Mouse (Mus musculus): ENCODE measurements around the gene Gal3st4. TPM values are rescaled to one million over a fixed set of nuclear protein-coding genes. Genes with fewer than 3 reads are reported as not detected.

Gene Gal3st4
- polyA plus RNA-seq, 1 experiment, result 5.7 TPM

DNA sequence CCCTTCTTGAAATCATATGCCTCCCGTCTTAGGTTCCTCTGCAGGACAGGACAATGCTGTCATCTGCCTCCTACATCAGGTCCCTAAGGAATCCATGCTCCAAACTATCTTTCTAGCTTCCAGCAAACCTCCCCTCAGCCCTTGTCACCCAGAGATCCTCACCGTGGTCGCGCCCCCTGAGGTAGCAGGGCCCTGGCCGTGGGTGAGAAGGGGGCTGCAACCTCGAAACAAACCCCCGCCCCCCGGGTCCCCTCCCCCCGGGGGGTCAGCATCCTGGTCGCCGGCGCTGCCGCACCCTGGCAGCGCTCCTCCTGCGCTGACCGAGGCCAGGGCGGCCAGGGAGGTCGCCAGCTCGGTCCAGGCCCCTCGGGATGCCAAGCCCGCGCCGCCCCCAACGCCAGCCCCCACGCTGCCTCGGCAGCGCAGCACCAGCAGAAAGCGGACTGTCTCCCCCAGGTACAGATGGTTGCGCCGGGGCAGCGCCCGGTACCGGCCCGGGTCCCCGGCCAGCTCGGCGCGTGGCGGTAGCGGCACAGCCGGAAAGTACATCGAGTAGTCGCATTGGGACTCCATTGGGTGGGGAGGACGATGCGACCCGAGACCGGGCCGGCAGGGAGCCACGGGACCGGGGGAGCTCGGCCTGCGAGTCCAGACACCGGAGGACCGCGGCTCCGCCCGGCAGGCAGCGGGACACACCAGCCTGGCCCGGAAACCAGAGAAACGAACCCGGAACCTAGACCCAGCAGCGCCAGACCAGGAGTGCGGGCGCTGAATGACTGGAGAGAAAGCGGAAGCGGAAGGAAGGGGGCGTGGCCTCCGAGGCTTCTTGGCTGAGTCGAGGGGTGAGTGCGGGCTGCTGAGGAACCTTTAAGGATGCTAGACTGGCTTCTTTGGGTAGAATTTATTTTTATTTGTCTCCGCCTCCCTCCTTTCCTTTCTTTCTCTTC, 9.1 kb downstream of the Gal3st4 start, which contains the start of gene BC037034:
BC037034 (minus strand) TSS at position 774 of the 947 bp plus-strand sequence.
- Histone ChIP-seq H3K27ac (ENCODE audit: insufficient read depth, low read length) (peak within 1 kb of the TSS; percentile 30), H3K4me1 (ENCODE audit: control insufficient read depth, insufficient read depth, low read length) (peaks cover 3% of the 10 kb centered on the region), H3K4me3 (ENCODE audit: insufficient read depth, low read length) (peak within 1 kb of the TSS; percentile 64)
- TF ChIP-seq CTCF (IDR thresholded peaks at IDR 0.05; ENCODE audit: borderline replicate concordance, insufficient read depth, low read length) (no peak), POLR2A (IDR thresholded peaks at IDR 0.05; ENCODE audit: low read depth, low read length) (peak; percentile 96)

DNA sequence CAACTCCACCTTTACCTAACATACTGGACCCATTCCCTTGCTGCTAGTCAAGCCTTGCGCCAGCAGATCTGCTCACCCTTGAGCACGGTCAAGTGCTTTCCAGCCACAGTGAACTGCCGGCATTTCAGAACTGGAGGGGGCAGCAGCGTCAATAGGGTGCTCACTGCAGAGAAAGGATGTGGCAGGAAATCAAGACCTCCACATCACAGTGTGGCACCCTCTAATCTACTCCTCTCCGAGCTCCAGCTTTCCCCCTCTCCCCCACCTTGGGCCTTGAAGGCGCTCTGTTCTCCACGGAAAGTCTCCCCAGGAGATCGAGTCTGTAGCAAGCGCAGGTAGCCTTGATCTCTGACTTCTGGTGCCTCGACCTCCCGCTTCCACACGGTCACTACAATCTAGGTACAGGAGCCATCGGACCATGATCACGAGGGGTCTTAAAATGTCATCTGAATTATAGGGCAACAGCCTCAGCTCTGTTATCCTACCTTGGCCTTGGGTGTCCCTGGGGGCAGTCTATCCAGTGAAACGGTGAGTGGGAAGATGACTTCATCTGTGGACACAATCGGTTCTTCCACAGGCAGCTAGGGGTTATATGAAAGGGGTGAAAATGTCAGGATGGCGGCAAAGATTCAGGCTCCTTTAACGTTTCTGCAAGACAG, 9.9 kb downstream of the Gal3st4 start:
- TF ChIP-seq POLR2A (IDR thresholded peaks at IDR 0.05; ENCODE audit: low read depth, low read length) (peak; percentile 13; the same call in 1 of the 2 replicates), CTCF (IDR thresholded peaks at IDR 0.05; ENCODE audit: borderline replicate concordance, insufficient read depth, low read length) (no peak)
- no peak overlapping the region for H3K27ac ChIP-seq (ENCODE audit: insufficient read depth, low read length)
- peak overlapping the region; percentile 64 for H3K4me3 ChIP-seq (ENCODE audit: insufficient read depth, low read length)
- H3K4me1 ChIP-seq (ENCODE audit: control insufficient read depth, insufficient read depth, low read length), result peaks cover 3% of the 10 kb centered on the region

DNA sequence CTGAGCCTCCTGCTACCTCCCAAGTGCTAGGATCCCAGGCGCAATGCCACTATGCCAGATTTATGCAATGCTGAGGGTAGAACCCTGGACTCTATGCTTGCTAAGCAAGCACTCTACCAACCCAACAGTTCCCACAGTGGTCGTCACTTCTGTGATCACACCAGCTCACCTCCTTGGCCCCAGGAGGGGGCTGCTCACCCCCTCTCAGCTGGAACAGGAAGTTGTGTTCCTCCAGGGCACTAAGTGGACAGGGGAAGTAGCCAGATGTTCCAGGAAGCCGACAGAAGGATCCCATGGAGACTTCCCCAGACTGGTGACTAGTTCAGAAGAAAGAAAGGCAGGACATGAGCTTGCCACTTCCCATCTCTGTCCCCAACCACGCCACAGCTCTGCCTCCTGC, 10.6 kb downstream of the Gal3st4 start:
- TF ChIP-seq CTCF (IDR thresholded peaks at IDR 0.05; ENCODE audit: borderline replicate concordance, insufficient read depth, low read length), result no peak
- no peak for TF ChIP-seq POLR2A (IDR thresholded peaks at IDR 0.05; ENCODE audit: low read depth, low read length)
- Histone ChIP-seq H3K4me3 (ENCODE audit: insufficient read depth, low read length) (no peak overlapping the region), H3K4me1 (ENCODE audit: control insufficient read depth, insufficient read depth, low read length) (peaks cover 3% of the 10 kb centered on the region), H3K27ac (ENCODE audit: insufficient read depth, low read length) (no peak overlapping the region)

DNA sequence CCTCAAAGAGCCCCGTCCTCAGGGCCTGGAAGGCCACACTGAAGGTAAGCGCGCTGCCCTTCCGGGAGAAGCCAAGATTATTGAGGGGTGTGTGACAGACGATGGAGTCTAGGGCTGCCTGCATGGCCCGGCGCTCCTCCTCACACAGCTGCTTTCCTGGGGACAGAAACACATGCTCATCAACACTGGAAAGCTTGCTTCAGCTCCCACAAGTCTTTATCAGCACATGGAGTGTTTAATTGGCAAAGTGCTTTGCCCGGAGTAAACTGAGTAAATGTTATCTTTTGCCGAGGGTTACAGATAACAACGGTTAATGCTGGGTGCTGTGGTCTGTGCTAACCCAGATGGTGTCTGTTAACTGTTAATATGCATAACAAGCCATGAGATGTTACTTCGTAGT, 11.8 kb downstream of the Gal3st4 start:
- no peak for TF ChIP-seq CTCF (IDR thresholded peaks at IDR 0.05; ENCODE audit: borderline replicate concordance, insufficient read depth, low read length)
- no peak for TF ChIP-seq POLR2A (IDR thresholded peaks at IDR 0.05; ENCODE audit: low read depth, low read length)
- Histone ChIP-seq H3K4me1 (ENCODE audit: control insufficient read depth, insufficient read depth, low read length) (peaks cover 5% of the 10 kb centered on the region), H3K4me3 (ENCODE audit: insufficient read depth, low read length) (no peak overlapping the region), H3K27ac (ENCODE audit: insufficient read depth, low read length) (no peak overlapping the region)

- Histone ChIP-seq H3K4me1 (ENCODE audit: control insufficient read depth, insufficient read depth, low read length) (peaks cover 5% of the 10 kb centered on the region), H3K27ac (ENCODE audit: insufficient read depth, low read length) (no peak overlapping the region), H3K4me3 (ENCODE audit: insufficient read depth, low read length) (no peak overlapping the region)
- TF ChIP-seq POLR2A (IDR thresholded peaks at IDR 0.05; ENCODE audit: low read depth, low read length) (no peak), CTCF (IDR thresholded peaks at IDR 0.05; ENCODE audit: borderline replicate concordance, insufficient read depth, low read length) (no peak)
Observed at GRCm38 (mm10) chr5:138260051-138260450, 12.6 kb downstream of the Gal3st4 start.

- H3K27ac ChIP-seq (ENCODE audit: insufficient read depth, low read length), result no peak overlapping the region
- TF ChIP-seq CTCF (IDR thresholded peaks at IDR 0.05; ENCODE audit: borderline replicate concordance, insufficient read depth, low read length) (no peak), POLR2A (IDR thresholded peaks at IDR 0.05; ENCODE audit: low read depth, low read length) (no peak)
- H3K4me3 ChIP-seq (ENCODE audit: insufficient read depth, low read length), result no peak overlapping the region
- H3K4me1 ChIP-seq (ENCODE audit: control insufficient read depth, insufficient read depth, low read length), result peaks cover 5% of the 10 kb centered on the region
Observed at GRCm38 (mm10) chr5:138258993-138259392, 13.6 kb downstream of the Gal3st4 start.

- Histone ChIP-seq H3K4me3 (ENCODE audit: insufficient read depth, low read length) (no peak overlapping the region), H3K4me1 (ENCODE audit: control insufficient read depth, insufficient read depth, low read length) (peaks cover 5% of the 10 kb centered on the region)
- TF ChIP-seq CTCF (IDR thresholded peaks at IDR 0.05; ENCODE audit: borderline replicate concordance, insufficient read depth, low read length) (no peak), POLR2A (IDR thresholded peaks at IDR 0.05; ENCODE audit: low read depth, low read length) (no peak)
Observed at GRCm38 (mm10) chr5:138258542-138258941, 14.1 kb downstream of the Gal3st4 start.

DNA sequence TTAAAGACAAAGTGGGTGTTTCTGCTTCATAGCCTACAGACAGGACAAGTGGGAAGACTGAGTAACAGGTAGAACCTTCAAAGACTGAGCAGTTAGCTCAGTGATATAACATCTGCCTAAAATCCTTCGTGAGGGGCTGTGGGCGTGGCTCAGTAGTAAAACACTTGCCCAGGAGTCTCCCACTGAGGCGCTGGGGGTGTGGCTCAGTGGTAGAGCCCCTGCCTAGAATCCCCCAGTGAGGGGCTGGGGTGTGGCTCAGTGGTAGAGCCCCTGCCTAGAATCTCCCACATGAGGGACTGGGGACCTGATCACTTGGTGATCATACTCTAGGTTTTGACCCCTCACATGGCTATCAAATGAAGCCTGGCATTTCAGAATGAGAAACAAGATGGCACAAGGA, 14.6 kb downstream of the Gal3st4 start:
- no peak for TF ChIP-seq CTCF (IDR thresholded peaks at IDR 0.05; ENCODE audit: borderline replicate concordance, insufficient read depth, low read length)
- TF ChIP-seq POLR2A (IDR thresholded peaks at IDR 0.05; ENCODE audit: low read depth, low read length), result no peak
- peaks cover 5% of the 10 kb centered on the region for H3K4me1 ChIP-seq (ENCODE audit: control insufficient read depth, insufficient read depth, low read length)
- no peak overlapping the region for H3K27ac ChIP-seq (ENCODE audit: insufficient read depth, low read length)
- no peak overlapping the region for H3K4me3 ChIP-seq (ENCODE audit: insufficient read depth, low read length)

More at GRCm38 (mm10) chr5:138258542-138258941, 14.1 kb downstream of the Gal3st4 start:
- H3K27ac ChIP-seq (ENCODE audit: insufficient read depth, low read length), result no peak overlapping the region

DNA sequence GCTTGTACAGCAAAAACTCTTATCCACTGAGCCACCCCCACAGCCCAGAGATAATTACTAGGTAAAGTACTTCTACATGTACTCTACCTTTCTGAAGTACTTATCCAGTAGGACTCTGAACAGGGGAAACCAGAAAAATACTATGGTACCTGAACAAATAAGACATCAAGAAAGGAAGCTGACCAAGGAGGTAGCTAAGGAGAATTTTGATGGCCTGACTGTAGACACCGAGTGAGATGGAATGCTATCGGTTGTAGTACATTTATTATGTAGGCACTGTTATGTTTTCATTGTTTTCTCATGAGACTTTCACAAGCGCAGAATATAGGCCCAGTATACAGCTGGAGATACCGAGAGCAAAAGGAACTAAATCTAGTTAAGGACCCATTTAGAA, 15.1 kb downstream of the Gal3st4 start:
- H3K4me3 ChIP-seq (ENCODE audit: insufficient read depth, low read length), result no peak overlapping the region
- H3K4me1 ChIP-seq (ENCODE audit: control insufficient read depth, insufficient read depth, low read length), result peaks cover 2% of the 10 kb centered on the region; the same call in 1 of the 2 replicates
- H3K27ac ChIP-seq (ENCODE audit: insufficient read depth, low read length), result no peak overlapping the region
- TF ChIP-seq POLR2A (IDR thresholded peaks at IDR 0.05; ENCODE audit: low read depth, low read length), result no peak
- no peak for TF ChIP-seq CTCF (IDR thresholded peaks at IDR 0.05; ENCODE audit: borderline replicate concordance, insufficient read depth, low read length)
